Mouse (Mus musculus) embryonic facial prominence, embryonic 11.5 days (tissue): ENCODE results near the gene Irgc1. TPM values are rescaled to one million over a fixed set of nuclear protein-coding genes. Genes with fewer than 3 reads are reported as not detected.
A peak's percentile ranks its signal among the peaks of the same experiment; 100 is the strongest.

ENCODE experiments used
- ATAC-seq: fragments of 200-750 bp; cut with Nextera tagmentation; replicated peaks from 2 replicates; pipeline ENCODE4 v1.8.0; 2017; ENCODE audit warnings: low read depth; ENCODE audit not compliant: insufficient number of reproducible peaks, low FRiP score, low TSS enrichment
- DNase-seq: peaks from one replicate; pipeline ENCODE4 v3.0.0-alpha.2; 2015; ENCODE audit warnings: low spot score
- H3K27ac ChIP-seq: fragments of 300-500 bp; sonication (generic); replicated peaks from 2 replicates; pipeline ENCODE4 v1.5.1; 2014; ENCODE audit warnings: mild to moderate bottlenecking, low read depth, low read length, control low read depth
- H3K27me3 ChIP-seq: fragments of 300-500 bp; sonication (generic); 2 replicates; pipeline ENCODE4 v1.6.1; 2014; ENCODE audit warnings: mild to moderate bottlenecking, low read length, moderate library complexity, mixed read lengths; ENCODE audit not compliant: control insufficient read depth, insufficient read depth
- H3K36me3 ChIP-seq: fragments of 300-500 bp; sonication (generic); replicated peaks from 2 replicates; pipeline ENCODE4 v1.6.1; 2014; ENCODE audit warnings: low read depth, mild to moderate bottlenecking, low read length, moderate library complexity, mixed read lengths; ENCODE audit not compliant: control insufficient read depth, insufficient read depth
- H3K4me1 ChIP-seq: fragments of 300-500 bp; sonication (generic); 2 replicates; pipeline ENCODE4 v1.6.1; 2014; ENCODE audit warnings: low read length, mixed read lengths; ENCODE audit not compliant: control insufficient read depth, insufficient read depth
- H3K4me2 ChIP-seq: fragments of 300-500 bp; sonication (generic); 2 replicates; pipeline ENCODE4 v1.6.1; 2014; ENCODE audit warnings: low read depth, mild to moderate bottlenecking, control low read depth, low read length, moderate library complexity
- H3K4me3 ChIP-seq: fragments of 300-500 bp; sonication (generic); 2 replicates; pipeline ENCODE4 v1.5.1; 2014; ENCODE audit warnings: low read depth, low read length, control low read depth
- H3K9ac ChIP-seq: fragments of 300-500 bp; sonication (generic); replicated peaks from 2 replicates; pipeline ENCODE4 v1.6.1; 2014; ENCODE audit warnings: mild to moderate bottlenecking, control low read depth, low read length
- H3K9me3 ChIP-seq: fragments of 300-500 bp; sonication (generic); replicated peaks from 2 replicates; pipeline ENCODE4 v1.6.1; 2016; ENCODE audit warnings: mild to moderate bottlenecking, low read length, inconsistent platforms, mixed read lengths; ENCODE audit not compliant: control insufficient read depth
- WGBS: fragments of 180-500 bp; shearing (Covaris S2); extraction: QIAGEN DNeasy Blood & Tissue Kit; methylation state at CpG from one replicate; pipeline ENCODE4 v1.1.7; 2014; 5-methylcytosine and 5-hydroxymethylcytosine counted together
- polyA plus RNA-seq: library from polyadenylated mRNA; unstranded; fragments of >200 nt; fragmentation: Nextera tagmentation; extraction: Ambion mirVana; gene quantifications from 2 replicates; pipeline ENCODE4 v1.2.1, GENCODE M21; 2014

Gene Irgc1
- polyA plus RNA-seq, 1 experiment from 2014 or later = not detected

DNA sequence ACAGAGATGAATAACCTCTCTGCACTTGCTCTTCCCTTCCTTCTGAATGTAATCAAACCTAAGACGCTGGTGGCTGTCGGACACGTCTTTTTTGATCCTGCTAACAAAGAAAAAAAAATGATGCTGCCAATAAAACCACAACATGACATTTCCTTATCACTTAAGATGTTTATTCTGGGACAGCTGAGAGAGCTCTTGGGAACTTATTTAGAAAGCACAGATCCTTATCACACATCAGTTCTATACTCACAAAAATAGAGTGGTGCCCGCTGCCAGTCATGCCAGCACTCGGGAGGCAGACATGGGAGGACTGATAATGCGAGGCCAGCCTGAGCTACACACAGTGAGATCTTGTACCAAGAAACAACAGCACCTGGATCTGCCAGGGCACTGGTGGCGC lies 12.2 kb downstream of the Irgc1 start:
- H3K4me2 ChIP-seq = no peak overlapping the region
- DNase-seq (no peak), ATAC-seq (no peak)
- H3K4me1 ChIP-seq = no peaks in the 10 kb centered on the region
- no peak overlapping the region for H3K27ac ChIP-seq
- H3K36me3 ChIP-seq = no peaks in the 10 kb centered on the region
- 82% methylated on average over 7 of the region's 7 CpGs for WGBS
- no peak overlapping the region for H3K4me3 ChIP-seq
- no peak overlapping the region for H3K9ac ChIP-seq
- H3K9me3 ChIP-seq = no peaks in the 10 kb centered on the region
- no peaks in the 10 kb centered on the region for H3K27me3 ChIP-seq

DNA sequence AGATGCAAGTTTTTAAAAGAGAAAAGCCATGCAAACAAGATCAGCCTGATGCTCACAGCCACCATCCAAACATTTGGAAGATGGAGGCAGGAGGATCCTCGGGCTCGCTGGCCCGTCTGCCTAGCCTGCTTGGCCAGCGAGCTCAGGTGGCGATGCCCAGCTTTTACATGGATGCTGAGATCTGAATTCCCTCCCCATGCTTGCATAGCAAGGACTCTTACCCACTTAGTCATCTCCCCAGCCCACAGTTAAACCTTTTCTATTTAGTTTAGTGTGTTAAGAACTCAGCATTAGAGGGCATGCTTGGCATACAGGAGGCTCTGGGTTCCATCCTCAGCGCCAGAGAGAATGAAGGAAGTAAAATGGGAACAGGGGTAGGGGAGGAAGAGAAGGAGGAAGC lies 12.9 kb downstream of the Irgc1 start:
- no peak overlapping the region for H3K27ac ChIP-seq
- no peak overlapping the region for H3K4me2 ChIP-seq
- H3K36me3 ChIP-seq = no peaks in the 10 kb centered on the region
- H3K9me3 ChIP-seq = no peaks in the 10 kb centered on the region
- H3K4me3 ChIP-seq = no peak overlapping the region
- no peaks in the 10 kb centered on the region for H3K4me1 ChIP-seq
- ATAC-seq (no peak), DNase-seq (no peak)
- WGBS = 78% methylated on average over 6 of the region's 6 CpGs
- H3K27me3 ChIP-seq = no peaks in the 10 kb centered on the region
- no peak overlapping the region for H3K9ac ChIP-seq

DNA sequence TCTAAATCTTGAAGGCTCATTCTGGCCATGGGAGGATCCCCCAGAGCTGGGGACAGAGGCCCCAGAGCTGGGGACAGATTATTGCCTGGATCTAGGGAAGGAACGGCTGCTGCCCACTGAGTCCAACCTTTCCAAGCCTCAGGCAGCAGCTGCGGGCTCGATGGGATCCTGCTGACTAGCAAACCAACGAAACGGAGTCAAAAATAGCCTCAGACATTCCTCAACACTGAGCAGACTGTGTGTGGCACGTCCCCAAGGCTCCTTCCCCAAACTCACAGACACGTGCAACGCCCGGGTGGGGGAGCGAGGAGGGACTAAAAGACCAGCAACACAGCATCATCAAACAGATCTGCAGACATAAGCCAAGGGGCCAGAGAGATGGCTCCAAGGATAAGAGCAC lies 14.1 kb downstream of the Irgc1 start:
- WGBS = 73% methylated on average over 10 of the region's 10 CpGs
- no peak overlapping the region for H3K4me3 ChIP-seq
- H3K9me3 ChIP-seq = no peaks in the 10 kb centered on the region
- H3K4me2 ChIP-seq = no peak overlapping the region
- H3K27ac ChIP-seq = no peak overlapping the region
- ATAC-seq (no peak), DNase-seq (no peak)
- no peak overlapping the region for H3K9ac ChIP-seq
- no peaks in the 10 kb centered on the region for H3K36me3 ChIP-seq
- H3K4me1 ChIP-seq = no peaks in the 10 kb centered on the region
- H3K27me3 ChIP-seq = no peaks in the 10 kb centered on the region

DNA sequence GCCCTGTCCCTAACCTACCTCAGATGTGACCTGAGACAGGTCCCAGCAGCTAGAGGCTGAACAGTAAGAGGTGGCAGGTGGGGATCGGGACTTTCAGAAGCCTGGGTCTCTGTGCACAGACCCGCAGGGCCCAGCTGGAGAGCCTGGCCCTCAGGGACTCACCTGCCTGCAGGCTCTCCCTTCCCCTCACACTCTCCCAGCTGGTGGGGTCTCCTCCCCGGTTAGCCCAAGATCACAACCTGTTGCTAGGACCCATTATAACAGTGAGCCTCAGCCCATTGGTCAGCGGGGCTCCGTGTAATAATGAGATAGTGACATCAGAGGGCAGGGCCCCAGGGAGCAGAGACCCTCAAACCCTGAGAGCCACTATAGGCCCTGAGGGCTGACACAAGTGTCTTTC lies 16.8 kb downstream of the Irgc1 start:
- Histone ChIP-seq H3K4me2 (no peak overlapping the region), H3K4me1 (no peaks in the 10 kb centered on the region), H3K9me3 (peaks cover 4% of the 10 kb centered on the region; the same call in 1 of the 2 replicates), H3K27me3 (no peaks in the 10 kb centered on the region), H3K9ac (no peak overlapping the region), H3K4me3 (no peak overlapping the region), H3K27ac (no peak overlapping the region), H3K36me3 (no peaks in the 10 kb centered on the region)
- ATAC-seq (no peak), DNase-seq (no peak)
- 73% methylated on average over 5 of the region's 5 CpGs for WGBS

DNA sequence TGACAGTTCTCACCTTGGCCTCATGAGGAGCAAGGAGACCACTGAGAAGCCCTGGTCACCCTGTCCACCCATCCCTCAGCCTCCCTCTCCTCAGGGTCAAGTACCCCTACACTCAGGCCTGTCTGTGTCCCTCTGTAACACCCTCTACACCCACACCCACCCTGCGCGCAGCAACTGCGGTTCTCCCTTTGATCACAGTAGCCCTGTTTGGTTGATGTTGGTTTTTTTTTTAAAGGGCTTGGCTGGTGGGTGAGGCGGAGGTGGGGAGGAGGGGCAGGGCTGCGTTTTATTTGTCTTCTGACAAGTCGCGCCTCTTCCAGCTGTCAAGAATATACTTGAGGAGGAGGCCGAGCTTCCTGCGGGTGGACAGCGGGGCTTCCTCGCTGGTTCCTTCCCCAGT lies 20.4 kb downstream of the Irgc1 start:
- Histone ChIP-seq H3K9ac (no peak overlapping the region), H3K27me3 (no peaks in the 10 kb centered on the region), H3K4me3 (no peak overlapping the region), H3K36me3 (no peaks in the 10 kb centered on the region), H3K4me2 (no peak overlapping the region), H3K27ac (no peak overlapping the region), H3K4me1 (no peaks in the 10 kb centered on the region), H3K9me3 (peaks cover 4% of the 10 kb centered on the region; the same call in 1 of the 2 replicates)
- no peak for ATAC-seq
- WGBS = 77% methylated on average over 11 of the region's 11 CpGs
- DNase-seq = no peak

DNA sequence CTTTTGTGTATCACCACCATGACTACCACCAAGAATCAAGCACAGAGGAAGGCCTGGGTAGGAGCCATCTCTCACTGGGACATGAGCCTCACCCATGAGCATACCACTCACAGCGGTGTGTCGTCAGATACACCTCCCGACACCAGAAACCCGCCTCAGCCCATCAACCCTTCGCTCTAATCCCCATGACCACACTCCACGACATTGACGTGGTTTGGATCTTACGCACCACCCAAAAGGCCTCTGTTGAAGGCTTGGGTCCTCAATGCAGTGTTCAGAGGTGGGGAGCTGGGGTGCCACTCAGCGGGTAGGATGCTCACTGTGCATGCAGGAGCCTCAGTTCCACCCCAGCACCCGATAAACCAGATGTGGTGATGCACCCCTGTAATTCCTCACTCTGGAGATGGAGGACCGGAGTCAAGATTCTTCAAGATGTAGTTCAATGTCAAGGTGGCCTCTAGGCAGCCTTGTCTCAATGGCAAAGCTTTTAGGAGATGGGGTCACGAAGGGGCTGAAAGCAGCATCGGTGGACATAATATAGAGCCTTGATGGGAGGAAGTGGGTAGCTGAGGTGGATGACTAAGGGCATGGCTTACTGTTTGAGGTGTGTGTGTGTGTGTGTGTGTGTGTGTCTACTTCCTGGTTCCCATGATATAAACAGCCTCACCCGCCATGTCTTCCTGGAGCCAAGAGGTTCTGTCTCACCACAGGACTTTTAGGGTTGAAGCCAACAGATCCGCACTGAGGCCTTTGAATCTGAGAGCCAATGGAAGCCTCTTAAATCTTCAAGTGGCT lies 21.3 kb downstream of the Irgc1 start:
- Histone ChIP-seq H3K36me3 (no peaks in the 10 kb centered on the region), H3K27me3 (no peaks in the 10 kb centered on the region), H3K4me1 (no peaks in the 10 kb centered on the region), H3K9ac (no peak overlapping the region), H3K4me3 (no peak overlapping the region), H3K4me2 (no peak overlapping the region), H3K9me3 (peaks cover 4% of the 10 kb centered on the region; the same call in 1 of the 2 replicates), H3K27ac (no peak overlapping the region)
- no peak for DNase-seq
- WGBS = 93% methylated on average over 15 of the region's 15 CpGs
- no peak for ATAC-seq

DNA sequence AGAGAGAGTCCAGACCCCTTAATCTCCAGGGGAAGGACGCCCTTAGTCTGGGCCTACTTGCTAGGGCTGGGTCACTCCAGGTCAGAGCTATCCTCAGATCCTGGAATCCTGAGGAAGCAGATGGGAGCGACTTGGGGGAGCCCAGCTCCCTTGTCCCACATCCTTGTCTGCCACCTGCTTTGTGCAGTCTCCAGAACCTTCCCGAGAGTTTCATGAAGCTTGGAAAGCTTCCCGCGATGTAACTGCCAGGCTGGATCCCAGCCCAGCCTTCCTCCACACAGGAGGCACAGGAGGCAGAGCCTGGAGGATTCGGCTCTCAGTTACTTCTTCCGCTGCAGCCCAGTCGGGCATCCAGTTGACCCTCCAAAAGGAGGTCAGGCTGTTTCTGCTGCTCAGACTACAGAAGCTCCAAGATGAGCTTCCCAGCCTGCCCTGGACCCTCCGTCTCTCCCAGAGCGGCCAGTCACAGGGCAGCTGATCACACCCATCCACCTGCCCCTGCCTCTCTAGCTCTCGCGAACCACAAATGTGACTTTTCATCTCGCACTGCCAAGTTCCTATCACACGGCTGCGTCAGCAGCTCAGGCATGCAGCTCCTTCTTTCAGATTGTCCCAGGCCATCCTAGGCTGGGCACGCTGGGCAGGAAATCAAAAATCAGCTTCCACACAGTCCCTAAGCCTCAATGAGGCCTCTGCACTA lies 22.5 kb downstream of the Irgc1 start:
- ATAC-seq = no peak
- WGBS = 73% methylated on average over 16 of the region's 16 CpGs

DNA sequence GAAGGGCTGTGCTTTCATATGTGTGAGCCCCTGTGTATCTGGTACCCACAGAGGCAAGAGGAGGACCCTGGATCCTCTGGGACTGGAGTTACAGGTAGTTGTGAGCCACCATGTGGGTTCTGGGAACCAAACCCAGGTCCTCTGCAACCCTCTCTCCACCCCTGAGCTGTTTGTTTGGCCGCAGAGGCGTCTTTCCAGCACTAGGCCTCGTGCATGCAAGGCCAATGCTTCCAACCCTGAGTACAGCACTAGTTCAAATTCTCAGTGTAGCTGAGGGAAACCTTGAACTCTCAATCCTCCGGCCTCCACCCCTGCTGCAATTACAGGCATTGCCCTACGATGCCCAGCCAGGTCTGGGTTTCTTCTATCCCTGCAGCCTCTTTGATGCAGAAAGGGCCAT lies 23.4 kb downstream of the Irgc1 start:
- WGBS = 87% methylated on average over 5 of the region's 5 CpGs
- Histone ChIP-seq H3K27ac (no peak overlapping the region), H3K36me3 (no peaks in the 10 kb centered on the region), H3K27me3 (no peaks in the 10 kb centered on the region), H3K4me2 (no peak overlapping the region), H3K9me3 (peaks cover 4% of the 10 kb centered on the region; the same call in 1 of the 2 replicates), H3K4me1 (no peaks in the 10 kb centered on the region), H3K4me3 (no peak overlapping the region), H3K9ac (no peak overlapping the region)
- DNase-seq (no peak), ATAC-seq (no peak)

More for the DNA sequence above, 22.5 kb downstream of the Irgc1 start:
- no peak overlapping the region for H3K4me3 ChIP-seq
- no peaks in the 10 kb centered on the region for H3K27me3 ChIP-seq
- H3K4me2 ChIP-seq = no peak overlapping the region
- no peaks in the 10 kb centered on the region for H3K4me1 ChIP-seq
- no peak overlapping the region for H3K27ac ChIP-seq
- H3K9ac ChIP-seq = 0 out of 2 replicates have a peak overlapping the region, but pooled peaks have one; percentile 18
- DNase-seq = no peak
- no peaks in the 10 kb centered on the region for H3K36me3 ChIP-seq
- peaks cover 4% of the 10 kb centered on the region; the same call in 1 of the 2 replicates for H3K9me3 ChIP-seq
